Mouse (Mus musculus): ENCODE data around the gene Baat. TPM values are rescaled to one million over a fixed set of nuclear protein-coding genes. Genes with fewer than 3 reads are reported as not detected.

Baat gene
- polyA plus RNA-seq (2012; rRNA removed) = 0.53 and 0.77 TPM in 2 replicates

DNA sequence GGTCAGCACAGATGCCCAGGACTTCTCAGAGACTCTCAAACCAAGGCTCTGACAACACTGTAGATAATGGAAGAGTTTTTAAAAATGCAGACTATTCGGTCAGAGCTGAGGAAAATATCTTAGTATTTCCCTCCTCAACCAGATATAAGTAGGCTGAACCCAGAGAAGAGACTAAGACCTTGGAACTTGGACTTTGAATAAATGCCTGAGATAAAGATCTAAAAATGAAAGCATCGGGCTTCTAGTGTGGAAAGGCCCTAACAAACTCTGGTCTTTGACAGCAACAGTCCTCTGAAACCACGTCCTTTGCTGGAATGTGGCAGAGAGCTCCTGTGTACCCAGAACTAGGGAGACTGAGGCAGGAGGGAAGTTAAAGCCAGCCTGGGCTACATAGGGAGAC lies at the start of gene Baat:
Gene Baat, minus strand, starts transcription at position 172 of the 400 bp plus-strand sequence.

DNA sequence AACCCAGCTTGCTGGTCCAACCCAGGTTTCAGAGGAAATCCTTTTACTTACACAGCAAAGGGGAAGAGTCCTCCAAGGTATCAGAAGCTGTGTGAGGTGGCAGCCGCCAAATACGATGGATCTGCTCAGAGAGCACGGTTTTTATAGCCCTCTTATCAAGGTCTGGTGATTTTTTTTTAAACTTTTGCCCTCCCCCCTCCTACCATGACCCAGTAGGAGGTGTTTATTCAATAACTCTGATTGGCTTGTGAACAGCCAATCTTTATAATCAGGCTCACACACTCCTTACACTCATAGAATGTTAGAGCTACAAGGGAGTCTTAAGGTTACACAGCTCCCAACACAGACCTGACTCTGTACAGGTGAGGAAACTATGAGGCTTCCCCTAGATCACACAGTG lies 43.0 kb upstream of the Baat start, which contains the start of gene Aldob:
Gene Aldob, minus strand, starts transcription at position 164 of the 400 bp plus-strand sequence.

DNA sequence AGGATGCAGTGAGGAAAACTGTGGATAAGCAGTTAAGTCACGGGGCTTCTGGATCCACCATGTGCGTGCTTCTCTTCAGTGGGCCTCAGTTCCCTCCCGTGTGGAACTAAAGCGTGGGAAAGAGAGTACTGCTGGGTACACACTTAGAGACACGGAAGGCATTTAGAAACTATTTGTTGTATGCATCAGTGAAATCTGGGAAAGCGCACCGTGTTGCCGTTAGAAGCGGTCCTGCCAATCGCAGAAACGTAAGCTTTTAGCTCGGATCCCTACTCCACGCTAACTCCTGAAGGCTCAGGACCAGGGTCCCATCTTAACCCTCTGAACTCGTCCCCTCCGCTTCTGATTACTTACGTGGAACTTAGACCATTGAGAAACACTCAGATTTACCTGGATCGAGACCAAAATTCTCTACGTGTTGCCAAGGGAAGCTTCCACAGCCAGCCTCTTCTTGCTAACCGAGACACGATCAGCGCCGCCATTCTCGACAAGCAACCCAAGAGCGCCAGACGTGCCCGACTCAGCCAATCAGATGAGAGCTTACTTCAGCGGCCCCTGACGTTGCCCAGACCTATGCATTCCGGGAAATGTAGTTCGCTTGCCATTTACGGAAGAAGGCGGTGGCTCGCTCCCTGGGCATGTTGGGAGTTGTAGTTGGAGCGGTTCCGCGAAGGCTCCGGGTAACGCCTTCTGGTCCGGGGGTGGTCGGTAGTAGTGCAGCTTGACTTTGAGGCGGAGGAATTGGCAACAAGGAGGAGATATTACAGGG lies 14.4 kb upstream of the Baat start, which contains the start of the genes Mrpl50 and Zfp189:
Gene Mrpl50, minus strand, starts transcription at position 522 of the 769 bp plus-strand sequence.
Gene Zfp189, plus strand, starts transcription at position 605 of the 769 bp plus-strand sequence.

DNA sequence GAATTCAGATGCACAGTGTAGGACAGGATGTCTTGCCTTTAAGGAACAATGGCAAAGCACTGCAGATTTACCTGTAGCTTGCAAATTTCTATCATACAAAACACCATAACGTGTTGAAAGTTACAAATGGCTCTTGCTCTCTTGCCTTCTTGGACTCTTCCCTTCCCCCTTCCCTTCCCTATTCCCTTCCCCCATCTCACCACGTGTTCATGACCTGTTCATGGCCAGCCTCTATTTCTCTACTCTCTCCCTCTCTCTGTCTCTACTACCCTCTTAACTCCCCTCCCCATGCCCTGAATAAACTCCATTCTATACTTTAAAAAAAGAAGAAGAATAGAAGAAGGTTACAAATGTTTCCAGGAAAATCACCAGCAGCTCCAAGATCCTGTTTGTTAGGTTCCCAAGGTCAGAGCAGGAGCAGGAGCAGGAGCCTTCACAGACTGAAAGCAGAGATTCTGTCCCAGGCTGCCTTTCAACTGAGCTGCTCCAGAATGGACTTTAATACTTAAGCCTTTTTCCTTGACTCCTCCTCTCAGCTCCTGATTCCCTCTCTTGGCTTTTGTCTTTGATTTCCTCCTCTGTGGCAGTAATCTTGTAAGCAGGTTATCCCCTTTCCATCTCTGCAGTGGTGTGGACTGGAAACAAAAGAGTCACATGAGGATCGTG lies 32.8 kb downstream of the Baat start, which contains the start of gene Acnat1:
Gene Acnat1, minus strand, starts transcription at position 478 of the 666 bp plus-strand sequence.

Other genes with a start within 250 kb of the Baat start
- gene Acnat2, start 98.4 kb downstream of the Baat start, polyA plus RNA-seq (2012; rRNA removed) = not detected in 2 replicates
- 0.07 TPM in 1 of 2 replicates, not detected in the other for gene Acnat1, start 32.6 kb downstream of the Baat start, polyA plus RNA-seq (2012; rRNA removed)
- gene Mrpl50, start 14.5 kb upstream of the Baat start, polyA plus RNA-seq (2012; rRNA removed) = 36.0 and 46.3 TPM in 2 replicates
- gene Zfp189, start 14.6 kb upstream of the Baat start, polyA plus RNA-seq (2012; rRNA removed) = 7.0 and 8.6 TPM in 2 replicates
- 0.84 and 1.3 TPM in 2 replicates for gene Aldob, start 43.0 kb upstream of the Baat start, polyA plus RNA-seq (2012; rRNA removed)
- 9.5 and 13.5 TPM in 2 replicates for gene Tmem246, start 91.3 kb upstream of the Baat start, polyA plus RNA-seq (2012; rRNA removed)
- gene Rnf20, start 125.4 kb upstream of the Baat start, polyA plus RNA-seq (2012; rRNA removed) = 69.4 and 103 TPM in 2 replicates
- 0.02 and 0.04 TPM in 2 replicates for gene Ppp3r2, start 175.5 kb upstream of the Baat start, polyA plus RNA-seq (2012; rRNA removed)